Mouse (Mus musculus) CH12.LX (cell line): ENCODE measurements around the gene Stat5b. TPM values are rescaled to one million over a fixed set of nuclear protein-coding genes. Genes with fewer than 3 reads are reported as not detected.

Experiments
- DNase-seq: peaks from one replicate; pipeline ENCODE4 v3.0.0-alpha.2; 2013; ENCODE audit errors: extremely low read depth
- H3K27ac ChIP-seq: 2 replicates; pipeline ENCODE4 v1.5.1; 2012; ENCODE audit warnings: low read depth, mild to moderate bottlenecking, control low read depth, moderate library complexity; ENCODE audit not compliant: insufficient read depth
- H3K27me3 ChIP-seq: replicated peaks from 2 replicates; pipeline ENCODE3; 2012; ENCODE audit warnings: inconsistent platforms
- H3K36me3 ChIP-seq, 2 experiments: replicated peaks in 1 of 2; 2 replicates each; pipeline versions ENCODE3 to v1.6.1; 2012; ENCODE audit warnings: inconsistent platforms in 1 of 2, low read length in 1 of 2, mild to moderate bottlenecking in 1 of 2, mixed read lengths in 1 of 2, moderate library complexity in 1 of 2; ENCODE audit not compliant: control insufficient read depth in 1 of 2, insufficient read depth in 1 of 2
- H3K4me1 ChIP-seq, 2 experiments: 2 replicates each; pipeline ENCODE4 v1.6.1; 2012; ENCODE audit warnings: inconsistent platforms in 1 of 2, moderate library complexity in 1 of 2; ENCODE audit not compliant: insufficient read depth in 2 of 2, control insufficient read depth in 1 of 2
- H3K4me2 ChIP-seq: 2 replicates; pipeline ENCODE4 v1.6.1; 2012; ENCODE audit warnings: low read depth, mild to moderate bottlenecking, control low read depth; ENCODE audit not compliant: poor library complexity, insufficient read depth, severe bottlenecking
- H3K4me3 ChIP-seq, 3 experiments: fragments of 150-350 bp in 1 of 3; sonication (generic) in 1 of 3; replicated peaks in 1 of 3; 2 replicates each; pipeline versions ENCODE3 to v1.5.1; 2011 to 2012; ENCODE audit warnings: low read depth in 2 of 3, low read length in 2 of 3, mild to moderate bottlenecking in 2 of 3, moderate library complexity in 2 of 3, control low read depth in 1 of 3, improper control_type of control experiment in 1 of 3, inconsistent platforms in 1 of 3, mixed read lengths in 1 of 3; ENCODE audit not compliant: poor library complexity in 1 of 3
- H3K79me2 ChIP-seq: replicated peaks from 2 replicates; pipeline ENCODE4 v1.6.1; 2012; ENCODE audit warnings: mild to moderate bottlenecking, moderate library complexity; ENCODE audit not compliant: control insufficient read depth, poor library complexity, insufficient read depth, severe bottlenecking; ENCODE audit errors: extremely low read depth
- H3K9ac ChIP-seq: 2 replicates; pipeline ENCODE4 v1.6.1; 2012; ENCODE audit warnings: low read depth, mild to moderate bottlenecking, control low read depth, moderate library complexity; ENCODE audit not compliant: insufficient read depth
- H3K9me3 ChIP-seq: replicated peaks from 2 replicates; pipeline ENCODE3; 2012; ENCODE audit warnings: low read length, inconsistent platforms, mixed read lengths
- CTCF ChIP-seq, 2 experiments: IDR thresholded peaks in 1 of 2; conservative IDR thresholded peaks in 1 of 2; 2 replicates each; pipeline ENCODE4 v1.5.1; 2011 to 2012; ENCODE audit warnings: low read depth in 2 of 2, low read length in 2 of 2, improper control_type of control experiment in 1 of 2, inconsistent platforms in 1 of 2, mild to moderate bottlenecking in 1 of 2, moderate library complexity in 1 of 2
- ELF1 ChIP-seq: IDR thresholded peaks from 2 replicates; pipeline ENCODE4 v1.6.1; 2014; ENCODE audit warnings: low read depth, mild to moderate bottlenecking, inconsistent platforms, low read length, improper control_type of control experiment
- GABPA ChIP-seq: IDR thresholded peaks from 2 replicates; pipeline ENCODE4 v1.6.1; 2012; ENCODE audit warnings: low read depth, low read length, improper control_type of control experiment, inconsistent platforms; ENCODE audit not compliant: insufficient replicate concordance
- HCFC1 ChIP-seq: IDR thresholded peaks from 2 replicates; pipeline ENCODE4 v1.6.1; 2012; ENCODE audit warnings: low read depth, mild to moderate bottlenecking, inconsistent platforms, low read length, improper control_type of control experiment
- MYC ChIP-seq: IDR thresholded peaks from 2 replicates; pipeline ENCODE4 v1.6.1; 2011; ENCODE audit warnings: low read depth, mild to moderate bottlenecking, improper control_type of control experiment, low read length
- NRF1 ChIP-seq: IDR thresholded peaks from 2 replicates; pipeline ENCODE4 v1.6.1; 2014; ENCODE audit warnings: low read depth, mild to moderate bottlenecking, inconsistent platforms, low read length, improper control_type of control experiment, moderate library complexity
- PAX5 ChIP-seq: IDR thresholded peaks from 2 replicates; pipeline ENCODE4 v1.6.1; 2012; ENCODE audit warnings: low read length, inconsistent platforms, mixed read lengths
- RAD21 ChIP-seq: IDR thresholded peaks from 2 replicates; pipeline ENCODE4 v1.6.1; 2011; ENCODE audit warnings: low read depth, mild to moderate bottlenecking, low read length, improper control_type of control experiment, moderate library complexity
- SMC3 ChIP-seq: IDR thresholded peaks from 2 replicates; pipeline ENCODE4 v1.6.1; 2011; ENCODE audit warnings: low read depth, low read length, improper control_type of control experiment
- TBP ChIP-seq: conservative IDR thresholded peaks from 2 replicates; pipeline ENCODE4 v1.6.1; 2011; ENCODE audit warnings: low read depth, low read length, improper control_type of control experiment
- USF2 ChIP-seq: conservative IDR thresholded peaks from 2 replicates; pipeline ENCODE4 v1.6.1; 2011; ENCODE audit warnings: low read depth, low read length, improper control_type of control experiment
- ZC3H11A ChIP-seq: IDR thresholded peaks from 2 replicates; pipeline ENCODE4 v1.6.1; 2012; ENCODE audit warnings: low read depth, mild to moderate bottlenecking, inconsistent platforms, low read length, improper control_type of control experiment
- ZMIZ1 ChIP-seq: IDR thresholded peaks from 2 replicates; pipeline ENCODE4 v1.6.1; 2012; ENCODE audit warnings: low read depth, mild to moderate bottlenecking, inconsistent platforms, low read length, improper control_type of control experiment
- dilution Hi-C: fragments of 300-500 bp; cut with MboI; formaldehyde crosslinking; loops from 2 replicates; pipeline ENCODE4 v1.14.3; 2020; ENCODE audit warnings: low sequenced_read_pairs; ENCODE audit not compliant: extremely low pct_unique_long_range_greater_than_20kb, extremely low pct_ligation_motif_present
- in situ Hi-C: fragments of 300-500 bp; cut with MboI; formaldehyde crosslinking; loops from 3 replicates; pipeline ENCODE4 v1.14.3; 2019; ENCODE audit warnings: low sequenced_read_pairs, low pct_ligation_motif_present, low pct_unique_long_range_greater_than_20kb, mixed read lengths
- polyA plus RNA-seq: library from polyadenylated mRNA; unstranded; fragments of >175 nt; gene quantifications from 2 replicates; pipeline ENCODE4 v1.2.1, GENCODE M21; 2012; ENCODE audit warnings: low read depth; ENCODE audit not compliant: insufficient read length
- total RNA-seq, 2 experiments: library from RNA; depleted of rRNA; stranded (reverse); fragments of 300-350 nt in 1 of 2; fragments of >200 nt in 1 of 2; gene quantifications; 2 replicates each; pipeline ENCODE4 v1.2.3; 2012 to 2014

The Stat5b gene
- total and polyA plus RNA-seq, 3 experiments = 11.4 to 24.4 (median 14.0) TPM

GRCm38 (mm10) chr11:100838894-100839293, 11.6 kb downstream of the Stat5b start:
- Histone ChIP-seq H3K9ac (no peak overlapping the region), H3K4me2 (no peak overlapping the region), H3K27me3 (no peaks in the 10 kb centered on the region), H3K79me2 (peaks cover 11% of the 10 kb centered on the region), H3K4me1 (peaks cover 10 to 29% of the 10 kb centered on the region in 2 experiments), H3K36me3 (peaks cover 0 to 4% of the 10 kb centered on the region in 2 experiments), H3K9me3 (peaks cover 4% of the 10 kb centered on the region), H3K27ac (no peak overlapping the region), H3K4me3 (no peak overlapping the region)
- in situ Hi-C loops = no loop called here
- dilution Hi-C loops = no loop called here
- DNase-seq = no peak
- TF ChIP-seq USF2 = no peak
- no peak for TF ChIP-seq NRF1
- TF ChIP-seq GABPA = no peak
- TF ChIP-seq ZMIZ1 = no peak
- TF ChIP-seq, all 38 proteins: peak for 0

GRCm38 (mm10) chr11:100836923-100837702, 13.4 kb downstream of the Stat5b start:
- Histone ChIP-seq H3K36me3 (peaks cover 0 to 11% of the 10 kb centered on the region in 2 experiments), H3K9ac (no peak overlapping the region), H3K4me1 (peaks cover 3 to 13% of the 10 kb centered on the region in 2 experiments; a peak in 2 of 4 replicates), H3K4me3 (no peak overlapping the region), H3K27me3 (no peaks in the 10 kb centered on the region), H3K79me2 (peaks cover 11% of the 10 kb centered on the region), H3K4me2 (no peak overlapping the region), H3K9me3 (peaks cover 4% of the 10 kb centered on the region), H3K27ac (no peak overlapping the region)
- TF ChIP-seq PAX5 = no peak
- peak; percentile 19; the same call in 1 of the 2 replicates for TF ChIP-seq SMC3
- TF ChIP-seq ELF1 = no peak
- no peak for TF ChIP-seq MYC
- TF ChIP-seq TBP = no peak
- peak in 1 of 2 experiments; percentile 56; a peak in 2 of 4 replicates for TF ChIP-seq CTCF (conservative IDR thresholded peaks at IDR 0.05 in 1 of 2, IDR thresholded peaks at IDR 0.05 in 1 of 2; ENCODE audit: low read depth in 2 of 2, low read length in 2 of 2)
- TF ChIP-seq RAD21 = peak; percentile 42
- TF ChIP-seq GABPA = no peak
- dilution Hi-C loops (no loop called here), in situ Hi-C loops (no loop called here)
- no peak for DNase-seq

DNA sequence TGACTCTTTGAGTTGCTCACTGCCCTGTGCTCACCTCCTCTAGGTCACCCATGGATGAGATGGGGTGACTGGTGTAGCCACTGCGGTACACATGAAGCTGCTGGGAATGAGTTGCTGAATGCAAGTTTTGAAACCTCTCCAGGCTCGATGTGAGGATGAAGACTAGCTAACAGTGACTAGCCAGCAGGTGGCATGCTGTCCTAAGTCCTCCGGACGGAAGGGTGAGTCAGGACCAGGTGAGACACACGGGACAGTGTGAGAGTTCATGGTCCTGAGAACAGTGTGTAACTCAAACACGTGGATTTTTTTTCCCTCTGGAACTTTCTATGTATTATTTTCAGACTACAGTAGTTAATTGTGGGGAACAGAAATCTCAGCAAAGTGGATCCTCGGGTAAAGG, 17.1 kb downstream of the Stat5b start:
- Histone ChIP-seq H3K36me3 (peaks cover 0 to 21% of the 10 kb centered on the region in 2 experiments), H3K27ac (no peak overlapping the region), H3K9me3 (peaks cover 4% of the 10 kb centered on the region), H3K27me3 (no peaks in the 10 kb centered on the region), H3K79me2 (0 out of 2 replicates have a peak, but pooled peaks cover 3% of the 10 kb centered on the region), H3K9ac (no peak overlapping the region), H3K4me1 (no peaks in the 10 kb centered on the region), H3K4me3 (no peak overlapping the region), H3K4me2 (no peak overlapping the region)
- in situ Hi-C loops = no loop called here
- dilution Hi-C loops = no loop called here
- TF ChIP-seq RAD21 = peak; percentile 73
- no peak for TF ChIP-seq HCFC1
- TF ChIP-seq SMC3 = peak; percentile 73
- peak in 1 of 2 experiments; percentile 72; a peak in 2 of 4 replicates for TF ChIP-seq CTCF (conservative IDR thresholded peaks at IDR 0.05 in 1 of 2, IDR thresholded peaks at IDR 0.05 in 1 of 2; ENCODE audit: low read depth in 2 of 2, low read length in 2 of 2)
- TF ChIP-seq ZC3H11A = 0 out of 2 replicates have a peak, but pooled peaks have one; percentile 15
- DNase-seq = no peak
